In the genomic region with DNA sequence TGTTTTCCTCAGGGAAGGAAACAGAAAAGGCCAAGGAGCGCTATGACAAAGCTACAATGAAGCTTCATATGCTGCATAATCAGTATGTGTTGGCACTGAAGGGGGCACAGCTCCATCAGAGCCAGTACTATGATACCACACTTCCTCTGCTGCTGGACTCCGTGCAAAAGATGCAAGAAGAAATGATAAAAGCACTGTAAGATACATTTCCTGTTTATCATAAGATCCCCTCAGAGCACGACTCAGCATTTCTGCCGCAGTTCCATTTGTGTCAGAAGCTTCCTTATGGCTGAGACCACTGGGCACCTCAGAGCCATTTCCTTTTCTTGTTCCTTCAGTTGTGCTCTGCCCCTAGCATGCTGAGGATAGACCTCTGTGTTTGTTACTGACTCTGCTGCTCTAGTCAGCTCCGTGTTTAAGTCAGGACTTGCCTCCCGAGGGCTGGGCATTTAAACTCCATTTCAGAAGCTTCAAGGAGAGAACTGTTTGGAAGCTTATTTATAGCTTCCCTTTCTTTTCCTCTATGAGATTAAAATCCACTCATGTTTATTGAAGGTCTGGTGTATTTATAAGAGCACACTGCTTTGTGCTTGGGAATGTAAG, we compare ENCODE assay signal across 14 mouse cellular contexts. TPM values are rescaled to one million over a fixed set of nuclear protein-coding genes. Genes with fewer than 3 reads are reported as not detected.
DNase-seq lines count a peak whose midpoint lies in the region; ATAC-seq and TF ChIP-seq lines count a peak whose summit lies in the region.
"Had no signal": no experiment of that assay in that cellular context is flagged by ENCODE, and none has a peak within 500 bp of the region (broad histone marks: within the 10 kb centered on the region; RNA-seq: fewer than 3 reads in every experiment).

No protein-coding gene starts in this region.

- no peak for ATAC-seq in kidney, postnatal 0 days (replicated peaks; ENCODE audit: low FRiP score, low read depth)
- ATAC-seq in liver, embryonic 16.5 days (ENCODE audit: low read depth), result peak; percentile 60

- H3K27ac ChIP-seq in kidney, postnatal 0 days, result peak overlapping the region; percentile 13; the same call in 1 of the 2 replicates
- H3K27ac ChIP-seq in liver, embryonic 16.5 days (ENCODE audit: low read length), result peak overlapping the region; percentile 64
- H3K27ac ChIP-seq: forebrain, embryonic 10.5 days; gastrocnemius, adult 2 months; limb, embryonic 15.5 days had no signal

- no peak overlapping the region for H3K4me2 ChIP-seq in kidney, postnatal 0 days (ENCODE audit: low read length)
- no peak overlapping the region for H3K4me2 ChIP-seq in liver, embryonic 16.5 days (ENCODE audit: low read depth, low read length)
- H3K4me2 ChIP-seq: limb, embryonic 15.5 days had no signal

- H3K27me3 ChIP-seq in kidney, postnatal 0 days (ENCODE audit: insufficient read depth, low read length), result no peaks in the 10 kb centered on the region
- H3K27me3 ChIP-seq in liver, embryonic 16.5 days (ENCODE audit: control insufficient read depth, insufficient read depth, low read depth, low read length), result no peaks in the 10 kb centered on the region
- H3K27me3 ChIP-seq: limb, embryonic 15.5 days had no signal

- no peaks in the 10 kb centered on the region for H3K9me3 ChIP-seq in kidney, postnatal 0 days (replicated peaks; ENCODE audit: low read length)
- H3K9me3 ChIP-seq in liver, embryonic 16.5 days (replicated peaks; ENCODE audit: control insufficient read depth, low read length), result no peaks in the 10 kb centered on the region
- H3K9me3 ChIP-seq: forebrain, embryonic 10.5 days; limb, embryonic 15.5 days had no signal

- 65% methylated on average over 6 of the region's 6 CpGs for WGBS in kidney, postnatal 0 days
- WGBS in liver, embryonic 16.5 days (ENCODE audit: insufficient replicate concordance), result 23% methylated on average over 6 of the region's 6 CpGs

- peak; percentile 13 for DNase-seq in kidney, postnatal 0 days (ENCODE audit: low spot score)
- no peak for DNase-seq in kidney, postnatal 14 days
- DNase-seq in A20 (ENCODE audit: low read depth, low spot score), result peak; percentile 36
- peak; percentile 50 for DNase-seq in MEL-GATA-1-ER (ENCODE audit: extremely low read depth, low read depth)
- no peak for DNase-seq in cerebellum, adult 9-10 months
- no peak for DNase-seq in ovary, postnatal 10 days (ENCODE audit: low spot score)
- DNase-seq in urinary bladder, adult 2 months (ENCODE audit: low spot score), result no peak
- DNase-seq: embryo, embryonic 11 days; gastrocnemius, adult 2 months; heart, postnatal 4 days; kidney, adult 8-10 months had no signal

- no peak for TF ChIP-seq CTCF in kidney, postnatal 0 days (IDR thresholded peaks at IDR 0.05; ENCODE audit: low read depth)

- H3K4me1 ChIP-seq in kidney, postnatal 0 days (replicated peaks; ENCODE audit: insufficient read depth, low read length), result no peaks in the 10 kb centered on the region
- no peaks in the 10 kb centered on the region; the same call in 1 of the 2 replicates for H3K4me1 ChIP-seq in liver, embryonic 16.5 days (ENCODE audit: control insufficient read depth, low read depth, low read length)
- H3K4me1 ChIP-seq: forebrain, embryonic 10.5 days; limb, embryonic 15.5 days had no signal

- 0 out of 2 replicates have a peak, but pooled peaks cover 3% of the 10 kb centered on the region for H3K36me3 ChIP-seq in kidney, postnatal 0 days (ENCODE audit: insufficient read depth, low read length)
- H3K36me3 ChIP-seq in liver, embryonic 16.5 days (ENCODE audit: control insufficient read depth, insufficient read depth), result no peaks in the 10 kb centered on the region

- H3K4me3 ChIP-seq in kidney, postnatal 0 days (replicated peaks; ENCODE audit: low read depth, low read length), result no peak overlapping the region
- H3K4me3 ChIP-seq in liver, embryonic 16.5 days (ENCODE audit: low read depth, low read length), result no peak overlapping the region
- H3K4me3 ChIP-seq: forebrain, embryonic 10.5 days; gastrocnemius, adult 2 months; limb, embryonic 15.5 days had no signal

- no peak overlapping the region for H3K9ac ChIP-seq in kidney, postnatal 0 days (ENCODE audit: low read depth, low read length)
- H3K9ac ChIP-seq in liver, embryonic 16.5 days (ENCODE audit: low read depth, low read length), result no peak overlapping the region
- H3K9ac ChIP-seq: limb, embryonic 15.5 days had no signal

RNA-seq across cellular contexts. Expression of a gene that starts 58.1 kb away (rescaled TPM):
- 5.3 and 6.4 TPM in 2 replicates for polyA plus RNA-seq in kidney, postnatal 0 days (2015; fragmentation: Nextera tagmentation; extraction: Ambion mirVana)
- polyA plus RNA-seq in liver, embryonic 16.5 days (2015; fragmentation: Nextera tagmentation; extraction: Ambion mirVana), result 0.71 and 0.76 TPM in 2 replicates
- polyA plus RNA-seq in urinary bladder, adult 2 months (2012; rRNA removed), result 2.3 and 3.9 TPM in 2 replicates

RNA-seq across cellular contexts. Expression of a gene that starts 58.8 kb away (rescaled TPM):
- 24.1 and 26.2 TPM in 2 replicates for polyA plus RNA-seq in kidney, postnatal 0 days (2015; fragmentation: Nextera tagmentation; extraction: Ambion mirVana)
- polyA plus RNA-seq in liver, embryonic 16.5 days (2015; fragmentation: Nextera tagmentation; extraction: Ambion mirVana), result 7.6 and 7.8 TPM in 2 replicates
- 12.9 and 16.1 TPM in 2 replicates for polyA plus RNA-seq in urinary bladder, adult 2 months (2012; rRNA removed)

Comparison
In these comparisons a context has a peak if more than half of its experiments do, and no peak if none do; other contexts are left out.
1. DNase-seq: peak in kidney, postnatal 0 days (single experiment), A20 (single experiment) and MEL-GATA-1-ER (single experiment); none in kidney, postnatal 14 days (single experiment), cerebellum, adult 9-10 months (single experiment), ovary, postnatal 10 days (single experiment) and urinary bladder, adult 2 months (single experiment).